Mouse (Mus musculus) heart, embryonic 10.5 days (tissue): ENCODE data around the gene Svbp. TPM values are rescaled to one million over a fixed set of nuclear protein-coding genes. Genes with fewer than 3 reads are reported as not detected.

ENCODE experiments used
- DNase-seq: peaks from one replicate; pipeline ENCODE4 v3.0.0-alpha.2; 2017; ENCODE audit warnings: low spot score
- H3K27ac ChIP-seq: fragments of 300-500 bp; sonication (generic); 2 replicates; pipeline ENCODE4 v1.5.1; 2016; ENCODE audit warnings: mild to moderate bottlenecking
- H3K27me3 ChIP-seq: fragments of 300-500 bp; sonication (generic); 2 replicates; pipeline ENCODE4 v1.6.1; 2016; ENCODE audit warnings: mild to moderate bottlenecking; ENCODE audit not compliant: poor library complexity, insufficient read depth, severe bottlenecking
- H3K36me3 ChIP-seq: fragments of 300-500 bp; sonication (generic); 2 replicates; pipeline ENCODE4 v1.6.1; 2016; ENCODE audit warnings: mild to moderate bottlenecking, moderate library complexity
- H3K4me1 ChIP-seq: fragments of 300-500 bp; sonication (generic); 2 replicates; pipeline ENCODE4 v1.6.1; 2016; ENCODE audit warnings: mild to moderate bottlenecking
- H3K4me3 ChIP-seq: fragments of 300-500 bp; sonication (generic); 2 replicates; pipeline ENCODE4 v1.5.1; 2016; ENCODE audit warnings: mild to moderate bottlenecking, moderate library complexity
- H3K9me3 ChIP-seq: fragments of 300-500 bp; sonication (generic); 2 replicates; pipeline ENCODE4 v1.6.1; 2016; ENCODE audit warnings: mild to moderate bottlenecking, moderate library complexity
- WGBS: fragments of 180-500 bp; shearing (Covaris S2); methylation state at CpG from one replicate; pipeline ENCODE4 v1.1.7; 2016; 5-methylcytosine and 5-hydroxymethylcytosine counted together
- polyA plus RNA-seq: library from polyadenylated mRNA; unstranded; fragments of >200 nt; fragmentation: Nextera tagmentation; extraction: Ambion mirVana; gene quantifications from 2 replicates; pipeline ENCODE4 v1.2.1, GENCODE M21; 2016

Gene Svbp
- polyA plus RNA-seq, 1 experiment from 2014 or later: 154 TPM

- WGBS: 16% methylated on average over 15 of the region's 18 CpGs
- Histone ChIP-seq H3K27me3 (no peaks in the 10 kb centered on the region), H3K9me3 (no peaks in the 10 kb centered on the region)
Observed at GRCm38 (mm10) chr4:119195582-119196320, 645 bp downstream of the Svbp start.

DNA sequence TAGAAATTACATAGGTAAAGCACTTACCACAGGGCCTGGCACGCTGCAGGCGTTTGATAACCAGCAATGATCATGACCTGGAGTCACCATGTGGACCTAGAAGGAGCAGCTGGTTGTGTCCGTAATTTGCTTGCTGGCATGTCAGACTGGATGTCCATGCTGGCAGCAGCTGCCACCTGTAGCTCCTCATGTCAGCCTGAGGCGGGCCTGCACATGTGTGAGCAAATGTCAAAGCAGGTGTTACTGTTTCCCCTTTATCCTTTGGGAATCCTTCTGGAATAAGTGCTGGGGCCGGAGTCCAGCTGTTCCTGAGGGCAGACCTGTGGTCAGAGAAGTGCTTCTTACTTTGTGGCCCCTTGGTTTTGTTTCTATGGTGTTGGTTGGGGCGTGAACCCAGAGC, 3.0 kb downstream of the Svbp start:
- DNase-seq: no peak
- Histone ChIP-seq H3K4me3 (no peak overlapping the region), H3K27ac (peak overlapping the region; percentile 36; the same call in 1 of the 2 replicates), H3K27me3 (no peaks in the 10 kb centered on the region), H3K36me3 (peaks cover 21% of the 10 kb centered on the region), H3K9me3 (no peaks in the 10 kb centered on the region), H3K4me1 (peaks cover 30% of the 10 kb centered on the region)
- 86% methylated on average over 6 of the region's 6 CpGs for WGBS

More at GRCm38 (mm10) chr4:119195582-119196320, 645 bp downstream of the Svbp start:
- DNase-seq: no peak
- H3K27ac ChIP-seq: peak overlapping the region; percentile 95
- H3K36me3 ChIP-seq: peaks cover 11% of the 10 kb centered on the region
- peaks cover 30% of the 10 kb centered on the region for H3K4me1 ChIP-seq
- peak overlapping the region; percentile 72 for H3K4me3 ChIP-seq

- Histone ChIP-seq H3K27me3 (peaks cover under 1% of the 10 kb centered on the region; the same call in 1 of the 2 replicates), H3K27ac (no peak overlapping the region), H3K4me3 (no peak overlapping the region), H3K36me3 (peaks cover 13% of the 10 kb centered on the region), H3K9me3 (no peaks in the 10 kb centered on the region), H3K4me1 (peaks cover 5% of the 10 kb centered on the region; the same call in 1 of the 2 replicates)
- WGBS: 16% methylated on average over 8 of the region's 8 CpGs
- peak; percentile 90 for DNase-seq
Observed at GRCm38 (mm10) chr4:119204672-119205071, 9.6 kb downstream of the Svbp start.

DNA sequence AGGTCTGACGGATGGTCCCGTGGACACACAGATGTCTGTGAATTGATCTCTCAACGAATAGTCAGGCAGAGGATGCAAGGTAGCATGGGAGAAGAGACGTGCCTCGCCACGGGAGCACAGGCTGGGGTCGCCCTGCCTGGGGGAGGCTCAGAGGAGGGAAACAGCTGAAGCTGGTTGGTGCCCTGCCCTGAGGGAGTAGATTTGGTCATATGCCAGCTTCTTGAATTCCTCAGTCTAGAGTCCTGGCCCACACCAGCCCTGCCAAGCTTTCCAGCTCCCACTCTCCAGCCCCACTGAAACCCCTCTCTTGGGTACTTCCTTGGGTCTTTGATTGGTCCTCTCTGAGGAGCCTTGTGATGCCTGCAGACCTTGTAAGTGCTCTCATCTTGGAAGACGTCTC, 21.6 kb downstream of the Svbp start:
- Histone ChIP-seq H3K36me3 (no peaks in the 10 kb centered on the region), H3K4me1 (peaks cover 9% of the 10 kb centered on the region), H3K27me3 (no peaks in the 10 kb centered on the region), H3K27ac (no peak overlapping the region), H3K9me3 (no peaks in the 10 kb centered on the region), H3K4me3 (no peak overlapping the region)
- 72% methylated on average over 8 of the region's 8 CpGs for WGBS
- DNase-seq: no peak

- H3K4me1 ChIP-seq: peaks cover 9% of the 10 kb centered on the region
- no peak for DNase-seq
- 9% methylated on average over 11 of the region's 11 CpGs for WGBS
- no peaks in the 10 kb centered on the region for H3K36me3 ChIP-seq
- no peak within 1 kb of the TSS for H3K27ac ChIP-seq
- H3K27me3 ChIP-seq: no peaks in the 10 kb centered on the region
- H3K4me3 ChIP-seq: 0 out of 2 replicates have a peak within 1 kb of the TSS, but pooled peaks have one; percentile 16
- H3K9me3 ChIP-seq: no peaks in the 10 kb centered on the region
Observed at GRCm38 (mm10) chr4:119218169-119218568, 23.1 kb downstream of the Svbp start, which contains the start of gene Tmem269. Gene Tmem269 (minus strand): TSS chr4:119218217.

GRCm38 (mm10) chr4:119223696-119224095, 28.6 kb downstream of the Svbp start:
- Histone ChIP-seq H3K27me3 (no peaks in the 10 kb centered on the region), H3K4me3 (no peak overlapping the region), H3K27ac (no peak overlapping the region), H3K4me1 (no peaks in the 10 kb centered on the region), H3K9me3 (no peaks in the 10 kb centered on the region), H3K36me3 (peaks cover 49% of the 10 kb centered on the region)
- DNase-seq: no peak
- WGBS: 82% methylated on average over 1 of the region's 1 CpGs

DNA sequence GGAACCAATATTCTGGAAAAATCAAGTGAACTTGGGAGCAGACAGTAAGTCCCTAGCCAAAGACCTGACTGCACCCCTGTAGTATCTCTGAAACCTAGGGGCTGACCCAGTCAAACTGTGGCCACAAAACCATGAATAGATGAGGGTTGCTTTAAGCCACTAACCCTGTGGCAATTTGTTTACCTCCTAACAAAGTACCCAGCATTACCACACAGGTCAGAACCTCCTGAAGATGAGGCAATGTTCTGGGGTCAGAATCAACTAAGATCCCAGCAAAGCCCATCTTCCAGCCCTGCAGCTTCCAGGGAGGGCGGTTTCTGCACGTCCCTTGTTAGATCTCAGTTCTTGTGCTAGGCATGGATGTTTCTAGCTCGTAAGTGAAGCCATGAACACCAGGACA, 29.4 kb downstream of the Svbp start:
- H3K4me1 ChIP-seq: no peaks in the 10 kb centered on the region
- H3K36me3 ChIP-seq: peaks cover 49% of the 10 kb centered on the region
- WGBS: over 99% methylated on average over 3 of the region's 3 CpGs
- no peak overlapping the region for H3K27ac ChIP-seq
- H3K9me3 ChIP-seq: no peaks in the 10 kb centered on the region
- H3K4me3 ChIP-seq: no peak overlapping the region
- H3K27me3 ChIP-seq: no peaks in the 10 kb centered on the region
- DNase-seq: no peak

- no peak for DNase-seq
- Histone ChIP-seq H3K27ac (no peak overlapping the region), H3K4me1 (no peaks in the 10 kb centered on the region), H3K36me3 (peaks cover 52% of the 10 kb centered on the region), H3K9me3 (no peaks in the 10 kb centered on the region), H3K4me3 (no peak overlapping the region), H3K27me3 (no peaks in the 10 kb centered on the region)
- WGBS: 85% methylated on average over 9 of the region's 9 CpGs
Observed at GRCm38 (mm10) chr4:119225719-119226118, 30.6 kb downstream of the Svbp start.

- Histone ChIP-seq H3K4me1 (peaks cover 6% of the 10 kb centered on the region; the same call in 1 of the 2 replicates), H3K27me3 (no peaks in the 10 kb centered on the region), H3K9me3 (no peaks in the 10 kb centered on the region), H3K4me3 (no peak overlapping the region), H3K27ac (no peak overlapping the region), H3K36me3 (peaks cover 52% of the 10 kb centered on the region)
- WGBS: 91% methylated on average over 11 of the region's 11 CpGs
- DNase-seq: no peak
Observed at GRCm38 (mm10) chr4:119226751-119227150, 31.6 kb downstream of the Svbp start.

GRCm38 (mm10) chr4:119232410-119233255, 37.5 kb downstream of the Svbp start, which contains the start of the genes AU022252 and P3h1:
Gene AU022252 (minus strand): TSS chr4:119232712.
Gene P3h1 (plus strand): TSS chr4:119232915.
- Histone ChIP-seq H3K4me3 (peak within 1 kb of the TSS; percentile 84), H3K27me3 (no peaks in the 10 kb centered on the region), H3K36me3 (peaks cover 33% of the 10 kb centered on the region), H3K27ac (peak within 1 kb of the TSS; percentile 92), H3K4me1 (peaks cover 18% of the 10 kb centered on the region), H3K9me3 (no peaks in the 10 kb centered on the region)
- whole genome bisulfite sequencing: under 1% methylated on average over 71 of the region's 71 CpGs
- DNase-seq: peak; percentile 99

DNA sequence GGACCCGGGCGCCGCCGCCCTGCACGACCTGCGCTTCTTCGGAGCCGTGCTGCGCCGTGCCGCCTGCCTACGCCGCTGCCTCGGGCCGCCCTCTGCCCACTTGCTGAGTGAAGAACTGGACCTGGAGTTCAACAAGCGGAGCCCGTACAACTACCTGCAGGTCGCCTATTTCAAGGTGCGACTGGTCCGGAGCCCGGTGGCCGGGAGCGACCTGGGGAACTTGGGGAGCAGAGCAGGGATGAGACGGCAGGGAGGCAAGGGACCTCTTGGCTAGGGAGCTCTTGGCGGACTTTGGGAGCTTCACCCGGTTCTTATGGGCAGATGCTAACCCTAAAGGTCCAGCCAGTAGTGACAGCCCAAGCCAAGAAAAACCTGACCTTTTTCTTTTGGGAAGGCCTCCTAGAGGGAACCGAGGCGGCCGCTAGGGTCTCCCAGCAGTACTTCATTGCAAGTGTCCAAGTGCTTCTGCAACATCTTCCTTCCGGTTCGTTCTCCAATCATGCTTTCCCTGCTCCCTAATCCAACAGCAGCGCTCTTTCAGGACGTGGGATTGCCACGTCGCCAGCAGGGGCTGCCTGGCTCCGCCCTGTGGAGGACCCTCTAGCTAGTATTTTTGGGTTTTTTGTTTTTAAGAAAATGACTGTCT, 38.3 kb downstream of the Svbp start:
- 0% methylated on average over 36 of the region's 36 CpGs for WGBS
- Histone ChIP-seq H3K4me1 (peaks cover 18% of the 10 kb centered on the region), H3K36me3 (peaks cover 25% of the 10 kb centered on the region), H3K27me3 (no peaks in the 10 kb centered on the region), H3K4me3 (peak overlapping the region; percentile 84), H3K27ac (peak overlapping the region; percentile 92), H3K9me3 (no peaks in the 10 kb centered on the region)
- peak; percentile 93 for DNase-seq

DNA sequence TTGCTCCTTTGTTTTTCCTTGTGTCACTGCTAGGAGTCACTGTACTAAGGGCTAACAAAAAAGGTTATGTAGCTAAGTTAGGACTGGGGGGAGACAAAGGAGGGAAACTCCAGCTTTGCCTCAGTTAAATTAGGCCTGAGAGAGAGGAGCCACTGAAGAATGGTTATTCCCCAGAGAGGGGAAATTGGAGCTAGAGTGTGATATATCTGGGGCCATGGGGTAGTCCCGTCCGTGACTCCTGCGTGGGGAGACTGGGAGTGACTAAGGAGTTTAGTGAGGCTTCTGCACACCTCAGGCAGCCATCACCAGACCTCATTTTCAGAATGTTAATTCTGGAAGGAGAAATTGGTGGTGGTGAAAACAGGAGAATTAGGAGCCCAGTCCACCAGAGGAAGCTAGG, 39.2 kb downstream of the Svbp start:
- H3K4me3 ChIP-seq: peak overlapping the region; percentile 84
- no peaks in the 10 kb centered on the region for H3K27me3 ChIP-seq
- peak overlapping the region; percentile 92 for H3K27ac ChIP-seq
- no peaks in the 10 kb centered on the region for H3K9me3 ChIP-seq
- 58% methylated on average over 3 of the region's 3 CpGs for WGBS
- peaks cover 24% of the 10 kb centered on the region for H3K36me3 ChIP-seq
- peaks cover 20% of the 10 kb centered on the region for H3K4me1 ChIP-seq
- DNase-seq: no peak
